Mouse (Mus musculus) NIH3T3 (cell line): ENCODE measurements at regions not wholly inside any gene's neighbourhood (a gene's known extent, or its start where the extent isn't known, plus 50 kb on each side); places are given as distances from the start of the nearest gene placed in this dataset.
A peak's percentile ranks its signal among the peaks of the same experiment; 100 is the strongest.

Experiments used
- DNase-seq: peaks from one replicate; pipeline ENCODE4 v3.0.0-alpha.2; 2012; ENCODE audit warnings: low read depth

DNA sequence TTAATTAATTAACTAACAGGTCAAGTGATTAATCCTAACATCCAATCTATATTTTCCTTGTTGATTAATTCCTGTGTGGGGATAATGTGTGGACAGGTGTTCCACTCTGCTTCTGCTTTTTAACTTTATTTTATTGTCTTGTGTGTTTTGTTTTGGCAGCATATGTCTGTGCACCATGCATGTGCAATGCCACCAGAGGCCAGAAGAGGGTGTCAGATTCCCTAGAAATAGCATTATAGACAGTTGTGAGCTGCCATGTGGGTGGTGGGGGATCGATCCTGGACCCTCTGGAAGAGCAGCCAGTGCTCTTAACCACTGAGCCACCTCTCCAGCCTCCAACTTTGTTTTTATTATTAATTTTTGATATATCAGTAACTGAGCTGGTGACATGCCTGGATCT is 65.6 kb downstream of the En1 start:
- DNase-seq, result no peak

DNA sequence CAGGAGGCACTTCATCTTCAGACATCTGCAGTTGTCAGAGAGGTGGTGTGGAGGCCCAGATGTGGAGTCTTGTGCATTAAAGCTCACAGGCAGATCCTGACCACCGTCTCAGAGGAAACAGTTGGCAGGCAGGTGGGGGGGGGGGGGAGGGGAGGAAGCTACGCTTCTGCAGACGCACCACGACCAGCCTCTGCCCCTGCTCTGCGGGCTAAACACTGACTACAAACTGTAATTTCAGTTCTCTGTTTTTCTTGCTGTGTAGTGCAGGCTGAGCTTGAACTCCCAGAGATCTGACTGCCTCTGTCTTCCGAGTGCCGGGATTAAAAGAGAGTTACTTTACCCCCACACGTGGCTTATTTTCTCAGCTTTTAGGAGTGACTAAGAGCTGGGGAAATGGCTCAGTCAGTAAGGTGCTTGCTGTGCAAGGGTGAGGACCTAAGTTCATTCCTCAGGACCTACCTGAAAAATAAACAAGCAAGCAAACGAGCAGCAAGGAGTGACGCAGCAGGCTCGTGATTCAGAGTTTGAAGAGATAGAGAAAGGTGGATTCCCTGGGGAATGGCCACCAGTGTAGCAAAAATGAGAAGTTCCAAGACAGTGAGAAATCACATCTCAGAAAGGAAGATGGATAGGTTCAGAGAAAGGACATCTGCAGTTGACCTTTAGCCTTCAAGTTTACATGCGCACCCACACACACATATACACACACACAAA is 81.5 kb downstream of the En1 start:
- no peak for DNase-seq

DNA sequence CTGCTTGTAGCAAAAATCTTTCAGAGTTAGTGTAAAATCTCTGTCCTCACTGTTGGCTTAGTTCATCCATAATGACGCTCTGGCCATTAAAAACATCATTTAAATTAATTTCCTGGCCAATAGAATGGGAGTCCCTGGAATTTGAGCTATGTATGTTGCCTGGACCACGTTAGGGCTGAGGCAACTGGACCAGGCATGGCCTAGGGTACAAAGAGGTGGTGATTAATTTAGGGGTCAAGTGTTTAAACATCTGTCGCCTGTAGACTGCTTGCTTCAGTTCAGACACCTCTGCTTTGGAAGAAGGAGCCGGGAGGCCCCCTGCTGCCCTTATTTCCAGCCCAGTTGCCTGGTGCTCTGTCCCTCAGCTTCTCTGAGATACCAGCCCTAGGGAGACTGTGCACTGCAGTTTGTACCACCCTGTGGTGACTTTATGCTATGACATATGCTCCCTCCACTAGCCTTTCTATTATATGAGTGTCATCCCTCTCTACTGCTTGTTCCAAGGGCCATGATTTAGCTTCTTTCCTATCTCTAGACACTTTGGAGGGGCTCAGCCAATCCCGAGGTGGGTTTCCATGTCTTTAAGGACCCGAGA is 83.5 kb downstream of the En1 start:
- DNase-seq, result peak; percentile 49

DNA sequence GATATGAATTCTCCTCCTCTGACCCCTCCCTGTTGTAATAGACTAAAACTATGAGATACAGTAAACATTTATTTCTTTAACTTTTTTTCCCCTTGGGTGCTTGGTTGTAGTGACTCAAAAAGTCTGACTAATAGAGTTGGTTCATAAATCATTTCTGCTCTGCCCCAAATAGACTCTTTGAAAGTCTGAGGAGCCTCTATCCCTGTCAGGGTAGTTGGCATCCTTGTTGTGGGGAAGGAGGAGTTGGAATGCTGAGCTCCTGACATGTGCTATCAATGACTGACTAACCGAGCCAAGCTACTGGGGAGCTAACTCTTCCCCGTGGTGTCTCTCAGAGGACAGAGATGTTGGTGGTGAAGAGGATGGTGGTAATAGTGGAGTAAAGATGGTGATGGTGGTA is 89.4 kb downstream of the En1 start:
- DNase-seq, result peak; percentile 62

DNA sequence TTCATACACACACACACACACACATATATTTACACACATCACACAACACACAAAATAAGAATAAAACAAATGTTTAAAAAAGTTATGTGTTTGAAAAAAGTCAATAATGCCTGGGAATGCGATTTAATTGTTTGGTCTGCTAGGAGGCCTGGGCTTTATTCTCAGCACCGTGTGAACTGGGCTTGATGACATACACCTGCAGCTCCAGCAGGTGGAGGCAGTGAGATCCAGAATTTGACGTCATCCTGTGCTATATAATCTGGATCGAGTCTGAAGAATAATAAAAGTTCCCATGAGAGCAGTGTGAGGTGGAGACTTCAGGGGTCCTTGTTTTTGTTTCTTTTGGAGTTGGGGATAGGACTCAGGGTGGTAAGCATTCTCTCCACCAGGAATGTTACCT is 96.0 kb downstream of the En1 start:
- peak; percentile 16 for DNase-seq

DNA sequence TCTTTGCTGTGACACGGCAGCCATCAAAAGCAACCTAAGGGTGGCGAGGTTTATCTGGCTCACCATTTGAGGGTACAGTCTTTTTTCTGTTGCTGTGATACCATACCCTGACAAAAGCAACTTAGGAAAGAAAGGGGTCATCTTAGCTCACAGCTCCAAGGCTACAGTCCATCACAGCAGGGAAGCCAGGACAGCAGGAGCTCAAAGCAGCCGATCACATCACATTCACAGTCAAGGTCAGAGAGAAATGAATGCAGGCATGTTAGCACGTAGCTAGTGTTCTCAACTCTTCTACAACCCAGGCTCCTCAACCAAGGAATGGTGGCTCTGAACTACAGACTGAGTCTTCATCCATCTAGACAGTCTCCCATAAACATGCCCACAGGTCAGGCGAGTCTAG is 102.0 kb downstream of the En1 start:
- DNase-seq, result no peak

DNA sequence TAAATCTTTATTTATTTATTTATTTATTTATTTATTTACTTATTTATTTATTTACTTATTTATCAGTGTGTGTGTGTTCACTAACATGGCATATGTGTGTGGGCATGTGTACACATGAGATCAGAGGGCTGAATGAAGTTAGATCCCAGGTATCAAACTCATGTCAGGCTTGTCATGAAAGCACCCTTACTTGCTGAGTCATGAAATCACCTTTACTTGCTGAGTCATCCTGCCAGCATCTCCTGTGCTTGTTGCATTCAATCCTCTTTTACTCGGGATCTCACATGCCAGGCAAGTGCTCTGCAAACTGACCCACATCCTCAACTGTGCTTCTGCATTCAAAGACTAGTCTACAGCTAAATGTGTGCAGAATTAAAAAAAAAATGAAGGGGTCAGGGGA is 103.8 kb downstream of the En1 start:
- DNase-seq, result no peak

DNA sequence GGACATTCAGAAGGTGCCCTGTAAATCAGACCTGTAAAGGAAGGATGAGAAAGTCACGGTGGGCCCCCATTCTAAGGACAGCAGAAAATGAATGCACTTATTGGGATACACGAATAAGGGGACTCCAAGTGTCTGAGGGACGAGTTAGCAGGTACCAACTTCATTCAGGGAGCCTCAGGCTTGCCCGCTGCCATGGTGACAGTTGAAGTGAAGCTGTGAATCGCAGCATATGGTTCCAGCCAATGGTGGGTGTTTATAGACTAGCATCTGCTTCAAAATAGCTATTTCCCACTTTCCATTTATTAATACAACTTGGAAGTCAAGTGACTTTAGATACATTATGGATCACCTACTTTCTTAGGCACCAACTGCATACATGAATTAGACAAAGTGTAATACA is 106.3 kb downstream of the En1 start:
- no peak for DNase-seq

DNA sequence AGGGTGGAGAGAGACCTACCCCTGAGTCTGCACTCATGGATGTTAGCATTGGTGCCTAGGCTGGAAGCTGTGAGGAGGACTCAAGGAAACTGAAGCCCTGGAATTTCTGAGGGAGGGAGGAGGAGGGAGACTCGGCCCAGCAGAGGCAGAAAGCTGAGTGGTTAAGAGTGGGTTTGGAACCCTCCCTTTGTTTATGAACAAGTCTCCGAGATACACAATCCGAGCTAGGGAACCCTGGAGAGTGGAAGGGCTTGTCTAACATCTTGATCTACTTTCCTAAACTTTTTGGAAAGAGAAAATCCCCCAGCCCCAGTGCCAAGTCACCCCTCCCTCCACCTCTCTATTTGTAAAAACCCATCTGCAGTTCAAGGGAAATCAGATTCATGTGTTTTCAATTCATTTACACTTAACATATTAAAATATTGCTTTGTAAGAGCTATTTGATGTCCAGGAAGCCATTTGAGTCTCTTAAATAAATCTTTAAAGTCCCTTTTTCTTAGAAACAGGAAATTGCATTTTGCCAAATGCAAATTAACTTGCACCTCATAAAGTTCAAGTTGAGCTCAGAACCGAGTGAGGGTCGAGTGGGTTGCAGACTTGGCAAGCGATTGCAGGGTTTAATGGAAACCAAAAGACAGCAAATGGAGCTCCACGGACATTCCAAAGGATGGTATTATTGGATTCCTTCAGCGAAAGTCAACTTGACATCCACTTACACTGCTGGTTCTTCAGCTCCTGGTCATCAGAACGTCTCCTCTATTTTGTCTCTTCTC is 113.1 kb downstream of the En1 start:
- peak; percentile 38 for DNase-seq

DNA sequence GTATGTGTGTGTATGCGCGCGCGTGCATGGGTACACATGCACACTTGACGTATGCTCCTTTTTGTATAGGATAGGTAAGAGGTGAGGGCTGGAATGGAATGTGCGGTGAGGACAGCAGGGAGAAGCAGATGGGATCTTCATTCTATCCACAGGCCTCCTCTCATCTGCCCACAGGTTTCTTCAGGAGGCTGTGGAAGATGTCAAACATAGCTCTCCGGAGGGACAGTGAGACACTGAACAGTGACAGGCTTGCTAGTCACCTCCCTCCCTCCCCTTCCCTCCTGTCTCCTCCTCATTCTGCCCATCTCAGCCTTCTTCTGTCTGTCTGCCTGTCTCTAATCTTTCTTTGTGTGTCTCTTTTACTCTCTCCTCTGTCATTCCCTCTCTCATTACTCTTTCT is 124.6 kb downstream of the En1 start:
- DNase-seq, result no peak

DNA sequence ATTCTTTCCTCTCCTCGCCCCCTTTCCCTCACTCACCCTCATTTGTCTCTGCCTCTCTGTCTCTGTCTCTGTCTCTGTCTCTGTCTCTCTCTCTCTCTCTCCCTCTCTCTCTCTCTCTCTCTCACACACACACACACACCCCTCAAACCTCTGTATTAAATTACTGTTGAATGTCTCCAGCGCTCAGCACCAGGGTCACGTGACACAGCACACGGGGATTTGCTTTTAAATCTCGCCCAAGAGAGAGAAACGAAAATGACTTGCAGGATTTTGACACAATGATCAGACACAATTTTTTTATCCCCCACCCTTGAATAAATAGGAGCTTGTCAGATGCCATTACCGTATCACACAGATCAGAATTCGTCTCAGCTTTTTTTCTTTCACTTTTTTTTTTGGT is 125.2 kb downstream of the En1 start:
- DNase-seq, result no peak

DNA sequence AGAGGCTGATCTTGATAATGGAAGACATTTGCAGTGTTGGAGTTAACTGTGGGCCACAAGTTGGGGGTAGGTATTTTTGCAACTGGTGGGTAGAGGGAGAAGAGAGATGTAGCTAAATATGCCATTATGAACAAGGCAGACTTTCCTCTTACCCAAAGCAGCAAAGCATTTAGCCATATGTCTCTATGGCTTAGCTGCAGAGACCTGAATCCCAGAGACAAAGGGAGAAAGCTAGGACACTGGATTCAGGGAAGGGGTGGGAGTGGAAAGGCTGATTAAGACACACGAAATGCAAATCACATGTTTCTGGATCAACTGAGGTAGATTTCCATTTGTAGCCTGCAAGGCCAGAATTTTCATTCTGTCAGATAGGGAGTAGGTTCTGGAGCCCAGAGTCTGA is 129.8 kb downstream of the En1 start:
- no peak for DNase-seq

DNA sequence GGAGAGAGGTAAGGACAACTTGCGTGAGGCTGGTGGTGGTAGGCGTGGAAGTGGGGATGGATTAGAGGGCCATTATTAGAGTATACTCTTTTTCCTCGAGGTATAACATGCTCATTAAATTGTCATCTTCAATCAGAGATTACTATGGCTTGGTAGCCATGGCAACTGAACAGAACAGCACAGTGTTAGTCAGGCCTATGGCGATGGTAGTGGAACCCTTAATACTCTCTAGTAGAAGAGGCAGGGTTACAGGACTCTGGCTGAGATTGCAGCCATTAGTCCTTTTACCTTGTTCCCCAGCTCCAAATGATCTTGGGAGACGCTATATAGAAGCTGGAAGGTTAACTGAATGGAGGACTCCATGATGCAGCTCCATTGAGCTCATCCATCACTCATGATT is 131.5 kb downstream of the En1 start:
- DNase-seq, result no peak

DNA sequence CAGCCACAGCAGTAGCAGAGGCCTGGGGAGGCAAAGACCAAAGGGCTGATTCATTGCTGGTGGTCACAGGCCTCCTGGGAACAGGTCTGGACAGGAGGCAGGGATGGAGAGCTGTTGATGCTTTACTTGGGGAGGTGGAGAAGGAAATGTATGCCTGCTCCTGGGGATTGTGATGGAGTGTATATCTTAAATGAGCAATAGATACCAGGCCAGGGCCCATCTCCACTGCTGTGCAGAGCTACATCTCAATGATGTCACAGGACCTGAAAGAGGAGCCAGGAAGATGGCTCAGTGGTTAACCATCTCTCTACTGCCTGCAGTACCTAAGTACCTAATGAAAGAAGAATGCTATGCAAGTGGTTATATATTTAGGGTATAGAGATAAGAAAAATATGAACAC is 132.6 kb downstream of the En1 start:
- peak; percentile 34 for DNase-seq

DNA sequence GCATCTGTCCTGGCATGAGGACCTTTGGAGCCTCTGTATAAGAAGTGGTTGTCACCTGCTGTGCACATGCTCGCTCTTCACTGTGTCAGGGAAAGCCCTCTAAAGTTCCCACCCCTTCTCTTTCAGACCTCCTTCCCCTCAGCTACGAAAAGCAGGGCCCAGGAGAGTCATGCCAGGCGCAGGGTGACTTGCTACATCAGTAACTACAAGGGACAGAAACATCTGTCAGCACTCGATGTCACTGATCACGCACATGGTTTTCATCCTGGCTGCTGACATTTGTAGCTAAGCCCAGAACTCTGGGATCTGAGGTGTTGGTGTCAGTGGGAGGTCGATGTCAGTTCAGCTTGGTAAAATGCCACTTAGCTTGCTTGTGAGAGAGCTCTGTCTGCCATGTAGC is 137.3 kb downstream of the En1 start:
- DNase-seq, result no peak

DNA sequence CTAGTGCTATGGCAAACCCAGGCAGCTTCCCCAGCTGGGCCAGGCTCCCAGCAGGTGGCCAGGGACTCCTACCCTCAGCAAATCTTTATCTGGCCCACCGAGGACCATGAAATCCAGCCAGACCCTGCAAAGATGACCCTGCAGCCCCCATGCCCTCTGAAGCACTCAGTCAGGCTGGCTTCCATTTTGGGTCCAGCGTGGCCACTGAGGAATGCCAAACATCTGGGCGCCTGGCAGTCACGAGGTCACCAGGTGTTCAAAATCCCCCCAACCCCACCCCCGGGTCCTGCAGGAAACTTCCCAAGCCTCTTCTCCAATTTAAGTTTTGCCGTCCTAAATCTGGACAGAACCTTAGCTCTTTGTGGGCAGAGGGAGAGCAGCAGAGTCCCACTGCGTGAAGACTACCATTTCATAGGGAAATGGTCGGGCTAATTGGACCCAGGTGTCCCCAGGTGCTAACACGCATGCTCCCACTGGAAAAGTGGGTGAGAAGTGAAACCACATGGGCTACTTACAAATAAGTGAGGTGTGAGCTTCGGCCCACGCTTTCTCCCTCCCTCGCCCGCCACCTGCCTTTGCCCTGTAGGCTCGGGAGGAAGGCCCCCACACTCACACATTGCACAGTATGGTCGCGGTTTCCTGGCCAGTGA is 139.0 kb downstream of the En1 start:
- DNase-seq, result no peak

DNA sequence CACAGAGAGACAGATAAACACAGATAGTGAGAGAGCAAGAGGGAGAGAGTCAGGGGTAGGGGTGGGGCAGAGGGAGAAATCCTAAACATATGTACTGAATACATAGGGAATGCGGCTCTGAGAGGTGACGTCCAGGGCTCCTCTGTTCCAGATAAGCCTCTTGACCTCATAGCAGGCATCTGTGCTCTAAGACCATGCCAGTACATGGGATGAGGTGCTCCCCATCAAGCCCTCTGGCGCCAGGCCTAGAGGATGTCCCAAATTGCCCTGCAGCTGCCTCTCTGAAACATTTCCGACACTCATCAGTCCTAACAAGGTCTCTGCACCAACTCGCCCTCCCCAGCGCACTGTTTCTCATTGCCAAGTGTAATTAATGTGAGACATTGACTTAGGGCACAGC is 146.7 kb downstream of the En1 start:
- DNase-seq, result no peak

DNA sequence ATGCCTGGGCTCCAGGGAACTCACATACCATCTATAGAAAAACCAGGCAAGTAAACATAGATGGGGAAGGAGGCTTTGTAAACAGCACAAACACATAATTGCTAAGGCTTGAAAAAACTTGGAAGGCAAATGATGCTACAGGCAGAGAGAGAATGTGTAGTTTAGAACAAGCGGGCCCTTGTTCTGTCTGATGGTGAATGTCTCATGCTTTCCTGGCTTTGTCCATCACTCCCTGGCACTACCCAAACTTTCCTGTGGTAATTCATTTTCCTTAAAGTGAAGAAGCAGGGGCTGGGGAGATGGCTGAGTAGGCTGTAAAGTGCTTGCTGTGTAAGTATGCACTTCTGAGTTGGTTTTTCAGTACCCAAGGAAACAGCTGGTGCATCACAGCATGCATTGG is 151.2 kb downstream of the En1 start:
- no peak for DNase-seq

DNA sequence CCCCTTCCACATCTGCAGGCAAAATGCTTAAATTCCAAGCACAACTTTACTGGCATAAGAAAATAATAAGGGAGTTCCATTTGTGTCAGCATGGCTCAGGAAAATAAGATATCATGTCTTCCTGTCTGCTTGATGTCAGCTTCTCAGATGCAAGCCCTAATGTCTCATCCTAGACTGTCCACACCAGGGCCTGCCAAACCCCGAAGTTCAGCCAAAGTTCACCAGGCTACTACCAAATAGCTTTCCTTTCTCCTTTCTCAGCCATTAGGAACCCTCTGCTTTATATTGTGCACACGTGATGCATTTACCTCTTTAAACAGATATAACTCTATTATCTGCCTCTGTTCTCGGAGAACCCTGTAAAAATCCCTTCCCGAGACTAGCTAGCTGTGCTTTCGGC is 152.1 kb downstream of the En1 start:
- DNase-seq, result peak; percentile 68

DNA sequence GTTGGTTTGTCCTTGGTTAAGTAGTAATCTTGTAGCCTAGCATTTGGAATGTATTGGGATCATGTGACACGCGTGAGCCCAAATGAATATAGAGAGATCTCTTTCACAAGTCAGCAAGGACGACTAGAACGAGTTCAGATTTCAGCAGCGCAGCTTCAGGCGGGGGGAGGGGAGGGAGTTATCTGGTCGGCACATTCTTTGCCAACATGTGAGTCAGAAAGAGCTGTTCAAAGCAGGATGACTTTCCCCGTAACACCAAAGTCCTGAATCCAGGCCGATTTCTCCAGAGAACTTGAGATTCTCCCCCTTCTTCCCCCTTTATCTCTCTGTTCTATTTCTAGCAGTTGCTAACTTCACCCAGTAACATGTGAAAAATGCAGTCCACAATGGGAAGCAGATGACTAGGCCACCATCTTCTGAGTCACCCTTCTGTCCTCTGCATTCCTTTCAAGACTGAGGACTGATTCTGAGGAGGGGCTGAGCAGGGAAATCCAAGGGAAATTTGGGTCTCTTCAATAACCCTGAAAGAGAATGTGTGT is 155.1 kb downstream of the En1 start:
- DNase-seq, result peak; percentile 95

DNA sequence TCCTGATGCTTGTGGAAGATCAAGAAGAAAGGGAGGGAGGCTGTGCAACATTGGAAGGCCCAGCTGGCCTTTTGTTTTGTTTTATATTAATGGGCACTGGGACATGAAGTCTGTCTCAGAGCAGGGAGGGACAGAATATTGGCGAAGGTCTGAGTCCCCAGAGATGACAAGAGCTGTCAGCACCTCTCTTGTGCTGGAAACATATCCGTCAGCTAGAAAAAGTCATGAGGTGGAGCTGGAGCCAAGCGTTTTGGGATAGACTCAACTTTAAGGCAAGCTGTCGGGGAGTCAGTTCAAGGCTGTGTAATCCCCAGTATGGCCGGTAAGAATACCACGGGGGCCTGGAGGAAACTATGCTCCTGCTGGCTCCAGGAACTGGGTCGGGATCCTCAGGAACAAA is 156.0 kb downstream of the En1 start:
- peak; percentile 86 for DNase-seq

DNA sequence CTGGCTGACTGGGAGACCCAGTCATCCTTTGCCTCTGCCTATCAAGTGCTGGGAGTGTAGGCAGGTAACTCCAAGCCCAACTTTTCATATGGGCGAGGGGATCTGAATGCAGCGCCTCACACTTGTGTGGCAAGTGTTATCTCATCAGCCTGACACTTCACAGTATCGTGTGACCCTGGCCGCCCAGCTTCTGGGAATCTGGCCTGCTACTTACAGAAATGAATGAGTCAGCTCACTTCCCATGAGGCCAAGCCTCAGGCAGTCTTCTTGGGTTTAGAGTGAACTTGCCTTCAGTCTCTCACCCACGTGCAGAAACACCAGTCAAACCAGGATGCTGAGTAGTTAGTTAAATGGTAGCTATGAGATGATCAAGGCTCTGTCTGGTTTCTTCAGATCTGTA is 156.5 kb downstream of the En1 start:
- peak; percentile 87 for DNase-seq

DNA sequence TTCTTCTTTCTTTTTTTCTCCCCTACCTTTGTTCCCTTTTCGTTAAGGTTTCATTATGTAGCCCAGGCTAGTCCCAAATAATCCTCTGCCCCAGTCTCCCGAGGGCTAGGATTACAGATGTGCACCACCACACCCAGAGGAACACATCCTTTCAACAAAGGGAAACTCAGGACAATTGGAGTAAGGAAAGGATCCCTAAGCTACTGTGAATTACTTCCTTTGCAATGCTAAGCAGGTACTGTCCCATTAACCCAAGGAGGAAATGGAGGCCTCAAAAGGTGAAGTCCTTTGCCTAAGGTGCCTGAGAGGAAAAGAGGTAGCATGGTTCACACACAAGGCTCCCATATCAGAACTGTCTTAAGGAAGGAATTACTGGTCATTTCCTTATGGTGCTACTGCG is 157.2 kb downstream of the En1 start:
- DNase-seq, result no peak
